Mouse (Mus musculus) central nervous system, embryonic 14 days (tissue): ENCODE measurements around the gene Olfr1221. TPM values are rescaled to one million over a fixed set of nuclear protein-coding genes. Genes with fewer than 3 reads are reported as not detected.

ENCODE experiments used
- polyA plus RNA-seq: library from polyadenylated mRNA; depleted of rRNA; stranded (reverse); fragments of >200 nt; gene quantifications from 2 replicates; pipeline ENCODE4 v1.2.3, GENCODE M21; 2012; rRNA removed

Olfr1221 gene
- polyA plus RNA-seq: not detected in 2 replicates

DNA sequence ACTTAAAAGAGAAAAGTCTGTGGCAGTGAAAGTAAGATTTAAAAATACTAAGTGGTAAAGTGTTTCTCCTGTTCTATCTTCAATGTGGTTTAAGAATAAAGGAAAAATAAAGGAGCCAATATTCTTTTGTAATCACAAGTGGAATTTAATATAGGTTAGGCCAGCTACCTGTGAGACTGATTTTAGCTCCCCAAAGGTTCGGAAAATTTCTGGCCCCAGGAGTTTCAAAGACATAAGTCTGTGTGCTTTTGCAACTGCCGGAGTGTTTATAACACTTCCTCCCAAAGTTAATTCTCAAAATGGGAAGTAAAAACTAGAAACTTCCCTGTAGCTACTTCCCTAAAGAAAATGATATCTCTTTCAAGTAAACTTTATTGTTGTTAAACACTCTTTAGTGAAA lies at the start of gene Olfr1221:
Gene Olfr1221, minus strand, starts transcription at position 101 of the 400 bp plus-strand sequence.

DNA sequence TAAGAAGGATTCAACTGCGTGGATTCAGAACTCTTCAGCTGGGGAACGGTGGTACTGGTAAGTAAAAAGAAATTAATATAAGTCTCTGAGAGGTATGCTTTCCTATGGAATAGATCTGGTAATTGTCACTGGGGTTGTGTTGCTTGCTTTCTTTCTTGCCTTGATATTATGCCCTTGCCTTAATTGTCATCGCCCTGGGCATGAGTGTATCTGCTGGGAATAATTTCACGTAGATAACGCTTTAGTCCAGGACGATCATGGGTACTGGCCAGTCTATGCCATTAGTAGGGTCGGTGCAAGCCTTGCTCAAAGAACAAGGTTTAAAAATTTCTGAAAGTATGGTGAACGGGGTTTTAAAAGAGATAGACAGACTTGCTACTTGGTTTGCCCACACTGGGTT lies 46.9 kb upstream of the Olfr1221 start, which contains the start of gene Olfr1224-ps1:
Gene Olfr1224-ps1, minus strand, starts transcription at position 101 of the 400 bp plus-strand sequence.

DNA sequence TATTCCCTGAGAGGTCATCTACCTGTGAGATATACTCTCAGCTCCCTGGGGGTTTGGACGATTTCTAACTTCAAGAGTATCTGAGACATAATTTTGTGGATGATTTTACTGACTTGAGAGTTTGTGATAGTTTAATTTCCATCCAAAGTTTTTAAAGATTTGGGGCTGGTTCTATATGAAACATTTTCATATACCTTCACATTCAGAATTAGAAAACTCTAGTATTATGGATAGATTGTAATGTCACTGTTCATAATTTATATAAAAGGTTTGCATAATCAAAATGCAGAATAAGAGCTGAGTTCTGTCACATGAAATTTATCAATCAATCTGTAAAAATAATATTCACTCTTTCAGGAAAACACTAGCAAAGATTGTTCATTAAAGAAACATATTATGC lies 34.4 kb upstream of the Olfr1221 start, which contains the start of gene Olfr1223:
Gene Olfr1223, minus strand, starts transcription at position 101 of the 400 bp plus-strand sequence.

DNA sequence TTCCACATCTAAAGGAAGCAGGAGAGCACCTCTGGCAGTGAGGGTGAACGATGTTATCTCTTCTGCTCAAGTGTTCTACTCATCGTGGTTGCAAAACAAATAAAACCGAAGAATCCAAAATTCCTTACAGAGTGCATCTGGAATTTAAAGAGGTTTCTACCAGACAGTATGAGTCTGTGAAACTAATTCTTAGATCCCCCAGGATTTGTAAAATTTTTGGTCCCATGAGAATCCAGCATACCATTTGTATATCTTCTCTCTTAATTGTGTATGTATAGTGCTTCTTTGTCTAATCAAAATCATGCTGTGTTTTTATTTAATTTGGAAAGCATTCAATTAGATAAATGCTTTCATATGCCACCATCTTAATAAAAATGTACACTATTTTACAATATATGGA lies 15.9 kb upstream of the Olfr1221 start, which contains the start of gene Olfr1222:
Gene Olfr1222, minus strand, starts transcription at position 101 of the 400 bp plus-strand sequence.

DNA sequence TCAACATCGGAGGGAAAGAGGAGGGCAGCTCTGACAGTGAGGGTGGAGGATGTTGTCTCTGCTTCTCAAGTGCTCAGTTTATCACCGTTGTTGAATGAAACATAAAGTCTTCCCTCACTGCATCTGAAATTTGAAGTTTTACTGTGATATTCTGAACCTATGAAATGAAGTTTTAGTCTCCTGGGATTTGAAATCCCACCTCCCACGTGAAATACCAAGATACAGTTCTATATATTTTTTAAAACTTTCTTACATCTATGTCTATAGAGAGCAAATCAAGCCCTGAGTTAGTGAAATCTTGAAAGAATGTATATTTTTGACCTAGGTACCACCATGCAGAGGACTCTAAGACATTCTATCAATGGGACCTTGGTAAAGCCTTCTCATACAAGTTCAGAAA lies 10.3 kb downstream of the Olfr1221 start, which contains the start of gene Olfr1220:
Gene Olfr1220, minus strand, starts transcription at position 101 of the 400 bp plus-strand sequence.

DNA sequence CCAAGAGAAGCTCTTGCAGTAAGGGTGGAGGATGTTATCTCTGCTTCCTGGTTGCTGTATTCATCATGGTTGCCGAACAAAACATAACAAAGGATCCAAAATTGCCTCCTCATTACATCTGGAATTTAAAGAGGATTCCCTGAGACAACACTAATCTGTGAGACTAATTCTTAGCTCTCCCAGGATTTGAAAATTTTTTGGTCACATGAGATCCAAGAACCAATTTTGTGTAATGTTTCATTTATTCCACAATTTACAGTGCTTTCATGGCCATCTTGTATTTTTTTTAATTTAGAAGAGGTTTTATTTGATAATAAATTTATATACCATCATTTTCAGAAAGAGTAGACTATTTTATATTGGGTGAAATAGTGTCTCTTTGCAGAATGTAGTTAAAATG lies 33.7 kb downstream of the Olfr1221 start, which contains the start of gene Olfr1219:
Gene Olfr1219, minus strand, starts transcription at position 101 of the 400 bp plus-strand sequence.

DNA sequence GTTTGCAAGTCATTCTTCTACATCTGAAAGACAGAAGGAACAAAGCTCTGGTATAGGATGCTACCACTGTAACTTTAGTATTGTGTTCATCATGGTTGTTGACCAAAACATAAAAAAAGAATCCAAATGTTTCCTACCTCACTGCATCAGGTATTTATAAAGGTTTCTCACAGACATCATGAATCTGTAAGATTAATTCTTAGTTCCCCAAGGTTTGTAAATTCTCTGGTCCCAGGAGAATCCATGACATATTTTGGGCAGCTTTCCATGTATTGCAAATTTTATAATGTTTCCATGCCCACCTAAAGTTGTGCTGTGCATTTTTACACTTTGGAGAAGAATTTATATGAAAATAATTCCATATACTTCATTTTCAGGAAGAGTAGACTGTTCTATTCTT lies 56.0 kb downstream of the Olfr1221 start, which contains the start of gene Olfr1218:
Gene Olfr1218, minus strand, starts transcription at position 101 of the 400 bp plus-strand sequence.

Other genes with a start within 250 kb of the Olfr1221 start
- not detected in 2 replicates for gene Olfr1208, start 215.0 kb downstream of the Olfr1221 start, polyA plus RNA-seq
- gene Olfr1209, start 202.1 kb downstream of the Olfr1221 start, polyA plus RNA-seq: not detected in 2 replicates
- gene Olfr1211, start 179.2 kb downstream of the Olfr1221 start, polyA plus RNA-seq: not detected in 2 replicates
- not detected in 2 replicates for gene Olfr1212, start 163.3 kb downstream of the Olfr1221 start, polyA plus RNA-seq
- gene Gm13762, start 137.0 kb downstream of the Olfr1221 start, polyA plus RNA-seq: not detected in 2 replicates
- not detected in 2 replicates for gene Olfr1214, start 124.6 kb downstream of the Olfr1221 start, polyA plus RNA-seq
- gene Olfr1215, start 110.3 kb downstream of the Olfr1221 start, polyA plus RNA-seq: not detected in 2 replicates
- gene Olfr1216, start 98.9 kb downstream of the Olfr1221 start, polyA plus RNA-seq: not detected in 2 replicates
- gene Olfr1217, start 85.2 kb downstream of the Olfr1221 start, polyA plus RNA-seq: not detected in 2 replicates
- gene Olfr1218, start 56.1 kb downstream of the Olfr1221 start, polyA plus RNA-seq: not detected in 2 replicates
- not detected in 2 replicates for gene Olfr1219, start 33.8 kb downstream of the Olfr1221 start, polyA plus RNA-seq
- gene Olfr1220, start 10.4 kb downstream of the Olfr1221 start, polyA plus RNA-seq: not detected in 2 replicates
- gene Olfr1222, start 15.8 kb upstream of the Olfr1221 start, polyA plus RNA-seq: not detected in 2 replicates
- not detected in 2 replicates for gene Olfr1223, start 34.3 kb upstream of the Olfr1221 start, polyA plus RNA-seq
- not detected in 2 replicates for gene Olfr1224-ps1, start 46.8 kb upstream of the Olfr1221 start, polyA plus RNA-seq
- not detected in 2 replicates for gene Olfr1225, start 57.4 kb upstream of the Olfr1221 start, polyA plus RNA-seq
- not detected in 2 replicates for gene Olfr1226, start 82.8 kb upstream of the Olfr1221 start, polyA plus RNA-seq
- not detected in 2 replicates for gene Olfr1228, start 136.8 kb upstream of the Olfr1221 start, polyA plus RNA-seq
- gene Olfr1229, start 170.7 kb upstream of the Olfr1221 start, polyA plus RNA-seq: not detected in 2 replicates
- gene Olfr1230, start 180.0 kb upstream of the Olfr1221 start, polyA plus RNA-seq: not detected in 2 replicates
- gene Olfr1231, start 189.8 kb upstream of the Olfr1221 start, polyA plus RNA-seq: not detected in 2 replicates
- not detected in 2 replicates for gene Olfr1232, start 212.4 kb upstream of the Olfr1221 start, polyA plus RNA-seq
- gene Olfr1233, start 225.1 kb upstream of the Olfr1221 start, polyA plus RNA-seq: not detected in 2 replicates
- not detected in 2 replicates for gene Olfr1234, start 247.6 kb upstream of the Olfr1221 start, polyA plus RNA-seq